Mouse (Mus musculus) midbrain, postnatal 0 days (tissue): ENCODE data around the gene Slc4a11. TPM values are rescaled to one million over a fixed set of nuclear protein-coding genes. Genes with fewer than 3 reads are reported as not detected.
A peak's percentile ranks its signal among the peaks of the same experiment; 100 is the strongest.

ENCODE experiments used
- ATAC-seq: fragments of 200-750 bp; cut with Nextera tagmentation; 2 replicates; pipeline ENCODE4 v1.8.0; 2017; ENCODE audit warnings: moderate number of reproducible peaks, mild to moderate bottlenecking, moderate TSS enrichment, moderate library complexity; ENCODE audit not compliant: low FRiP score
- DNase-seq: peaks from one replicate; pipeline ENCODE4 v3.0.0-alpha.2; 2015; ENCODE audit warnings: low spot score
- H3K27ac ChIP-seq: fragments of 300-500 bp; sonication (generic); 2 replicates; pipeline ENCODE4 v1.5.1; 2014; ENCODE audit warnings: low read depth, mild to moderate bottlenecking, low read length, mixed read lengths
- H3K27me3 ChIP-seq: fragments of 300-500 bp; sonication (generic); 2 replicates; pipeline ENCODE4 v1.6.1; 2014; ENCODE audit warnings: low read length, control low read depth, mixed read lengths; ENCODE audit not compliant: insufficient read depth
- H3K36me3 ChIP-seq: fragments of 300-500 bp; sonication (generic); 2 replicates; pipeline ENCODE4 v1.6.1; 2014; ENCODE audit warnings: low read length, control low read depth, mixed read lengths; ENCODE audit not compliant: insufficient read depth
- H3K4me1 ChIP-seq: fragments of 300-500 bp; sonication (generic); 2 replicates; pipeline ENCODE4 v1.6.1; 2014; ENCODE audit warnings: mild to moderate bottlenecking, control low read depth, antibody characterized with exemption, low read length, mixed read lengths; ENCODE audit not compliant: insufficient read depth
- H3K4me2 ChIP-seq: fragments of 300-500 bp; sonication (generic); 2 replicates; pipeline ENCODE4 v1.6.1; 2014; ENCODE audit warnings: low read depth, mild to moderate bottlenecking, low read length, mixed read lengths; ENCODE audit not compliant: poor library complexity, severe bottlenecking
- H3K4me3 ChIP-seq: fragments of 300-500 bp; sonication (generic); 2 replicates; pipeline ENCODE4 v1.5.1; 2014; ENCODE audit warnings: low read depth, mild to moderate bottlenecking, low read length, moderate library complexity
- H3K9ac ChIP-seq: fragments of 300-500 bp; sonication (generic); replicated peaks from 2 replicates; pipeline ENCODE4 v1.6.1; 2014; ENCODE audit warnings: mild to moderate bottlenecking, low read length, moderate library complexity, mixed read lengths; ENCODE audit not compliant: poor library complexity, severe bottlenecking
- H3K9me3 ChIP-seq: fragments of 300-500 bp; sonication (generic); 2 replicates; pipeline ENCODE4 v1.6.1; 2016; ENCODE audit warnings: low read length, control low read depth
- CTCF ChIP-seq: IDR thresholded peaks from 2 replicates; pipeline ENCODE4 v1.5.1; 2016; ENCODE audit warnings: antibody characterized with exemption, mild to moderate bottlenecking
- WGBS: fragments of 180-500 bp; shearing (Covaris S2); extraction: QIAGEN DNeasy Blood & Tissue Kit; methylation state at CpG from one replicate; pipeline ENCODE4 v1.1.7; 2014; 5-methylcytosine and 5-hydroxymethylcytosine counted together
- polyA plus RNA-seq: library from polyadenylated mRNA; unstranded; fragments of >200 nt; fragmentation: Nextera tagmentation; extraction: Ambion mirVana; gene quantifications from 2 replicates; pipeline ENCODE4 v1.2.1, GENCODE M21; 2015
- total RNA-seq: library from RNA; depleted of rRNA; stranded (reverse); fragments of >200 nt; gene quantifications from 2 replicates; pipeline ENCODE4 v1.2.3, GENCODE M21; 2014

Slc4a11 gene
- total and polyA plus RNA-seq, 2 experiments from 2014 or later = 0.16 to 0.42 TPM

DNA sequence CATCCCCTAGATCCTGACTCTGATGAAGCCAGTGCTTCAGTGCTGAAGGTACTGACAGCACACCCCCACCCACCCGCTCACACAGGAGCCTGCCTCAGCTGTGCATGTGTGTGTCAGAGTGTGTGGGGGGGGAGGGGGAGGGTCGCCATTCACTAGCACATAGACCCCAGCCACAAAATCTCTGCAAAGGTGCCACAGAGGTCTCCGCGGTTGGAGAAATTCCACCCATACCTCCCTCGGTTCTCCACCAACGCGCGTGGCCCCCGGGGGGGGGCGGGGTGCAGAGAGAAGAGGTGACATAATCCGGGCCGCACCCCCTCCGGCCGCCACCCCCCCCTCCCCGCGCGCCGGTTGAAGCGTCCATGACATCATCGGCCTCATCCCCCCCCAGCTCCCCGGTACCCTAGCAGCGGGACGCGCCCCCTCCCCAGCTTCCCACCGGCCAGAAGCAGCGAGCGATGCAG lies 55.1 kb downstream of the Slc4a11 start:
- H3K9ac ChIP-seq = peak overlapping the region; percentile 96
- H3K4me2 ChIP-seq = peak overlapping the region; percentile 74
- ATAC-seq (peak; percentile 82), DNase-seq (peak; percentile 48)
- no peak for TF ChIP-seq CTCF
- peak overlapping the region; percentile 81 for H3K27ac ChIP-seq
- no peaks in the 10 kb centered on the region for H3K9me3 ChIP-seq
- H3K4me3 ChIP-seq = peak overlapping the region; percentile 65
- no peaks in the 10 kb centered on the region; the same call in 1 of the 2 replicates for H3K27me3 ChIP-seq
- 3% methylated on average over 17 of the region's 27 CpGs for WGBS
- peaks cover 11% of the 10 kb centered on the region; the same call in 1 of the 2 replicates for H3K36me3 ChIP-seq
- H3K4me1 ChIP-seq = peaks cover 10% of the 10 kb centered on the region; the same call in 1 of the 2 replicates

- DNase-seq = no peak
- H3K4me2 ChIP-seq = peak overlapping the region; percentile 74
- peak; percentile 5; the same call in 1 of the 2 replicates for ATAC-seq
- H3K36me3 ChIP-seq = peaks cover 10% of the 10 kb centered on the region; the same call in 1 of the 2 replicates
- H3K9me3 ChIP-seq = no peaks in the 10 kb centered on the region
- peak overlapping the region; percentile 96 for H3K9ac ChIP-seq
- TF ChIP-seq CTCF = no peak
- H3K4me1 ChIP-seq = peaks cover 10% of the 10 kb centered on the region; the same call in 1 of the 2 replicates
- H3K4me3 ChIP-seq = peak overlapping the region; percentile 65
- 73% methylated on average over 6 of the region's 6 CpGs for WGBS
- peak overlapping the region; percentile 81; the same call in 1 of the 2 replicates for H3K27ac ChIP-seq
- H3K27me3 ChIP-seq = peaks cover 7% of the 10 kb centered on the region
Observed at GRCm38 (mm10) chr2:130641351-130642025, 55.8 kb downstream of the Slc4a11 start.

DNA sequence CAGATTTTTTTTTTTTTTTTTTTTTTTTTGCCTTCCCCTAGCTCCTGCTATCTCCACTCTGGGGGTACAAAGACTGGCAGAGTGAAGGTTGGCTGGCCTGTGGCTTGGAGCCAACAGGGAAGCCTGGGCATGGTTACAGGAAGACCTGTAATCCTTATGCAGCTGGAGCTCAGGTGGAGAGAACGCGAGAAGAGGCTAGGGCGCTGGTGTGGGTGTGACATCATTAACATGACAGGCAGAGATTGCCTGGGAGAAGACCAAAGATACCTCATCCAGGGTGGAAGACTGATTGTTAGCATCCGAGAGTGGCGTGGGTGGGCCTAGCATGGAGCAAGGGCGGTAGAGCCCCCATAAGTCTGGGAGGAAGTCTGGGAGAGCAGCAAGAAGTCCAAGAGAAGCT lies 58.0 kb downstream of the Slc4a11 start:
- no peak for TF ChIP-seq CTCF
- Histone ChIP-seq H3K27ac (no peak overlapping the region), H3K4me1 (peaks cover 12% of the 10 kb centered on the region), H3K27me3 (peaks cover 22% of the 10 kb centered on the region), H3K4me3 (no peak overlapping the region), H3K9me3 (no peaks in the 10 kb centered on the region), H3K36me3 (peaks cover 28% of the 10 kb centered on the region), H3K4me2 (no peak overlapping the region), H3K9ac (no peak overlapping the region)
- DNase-seq (no peak), ATAC-seq (no peak)
- WGBS = 83% methylated on average over 6 of the region's 6 CpGs

DNA sequence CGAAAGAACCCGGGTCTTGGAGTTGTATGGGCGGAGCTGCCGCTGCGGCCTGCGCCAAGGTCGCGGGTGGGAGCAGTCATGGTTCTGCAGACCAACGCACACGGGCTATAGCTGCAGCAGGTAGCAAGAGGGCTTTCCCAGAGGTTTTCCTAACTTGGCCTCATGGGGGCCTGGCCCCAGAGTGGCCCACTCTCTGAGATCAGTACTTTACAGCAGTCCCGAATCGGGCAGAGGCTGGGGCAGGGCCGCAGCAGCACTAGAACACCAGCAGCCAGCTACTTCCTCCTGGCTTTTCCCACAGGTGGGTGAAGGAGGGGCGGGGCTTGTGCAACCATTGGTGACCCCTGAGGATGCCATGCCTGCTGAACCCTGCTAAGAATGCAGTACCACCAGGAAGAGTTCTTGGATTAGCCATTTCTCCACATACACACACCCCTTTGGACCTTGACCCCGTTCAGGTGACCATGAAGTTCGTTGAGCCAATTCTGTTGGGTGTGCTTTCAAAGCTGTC lies 59.2 kb downstream of the Slc4a11 start:
- H3K27me3 ChIP-seq = peaks cover 26% of the 10 kb centered on the region

DNA sequence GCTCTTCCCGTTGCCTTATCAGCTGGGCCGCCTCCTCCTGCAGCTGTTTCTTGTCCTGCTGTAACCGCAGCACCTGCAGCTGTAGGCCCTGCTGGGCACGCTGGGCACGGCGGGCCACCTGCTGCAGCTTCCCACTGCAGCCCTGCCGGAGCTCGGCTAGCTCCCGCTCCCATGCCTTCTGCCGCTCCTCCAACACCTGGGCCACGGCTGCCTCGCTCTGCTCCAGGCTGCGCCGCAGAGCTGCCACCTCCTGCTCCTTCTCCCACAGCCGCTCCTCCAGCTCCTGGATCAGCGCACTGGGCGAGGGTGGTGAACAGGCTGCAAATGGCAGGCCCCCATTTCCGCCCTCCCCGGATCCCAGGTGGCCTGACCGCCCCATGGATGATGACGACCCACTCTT lies 61.5 kb downstream of the Slc4a11 start:
- no peak for TF ChIP-seq CTCF
- H3K4me2 ChIP-seq = no peak overlapping the region
- ATAC-seq (no peak), DNase-seq (no peak)
- peaks cover 6% of the 10 kb centered on the region for H3K4me1 ChIP-seq
- H3K27me3 ChIP-seq = peaks cover 26% of the 10 kb centered on the region
- H3K9me3 ChIP-seq = no peaks in the 10 kb centered on the region
- no peak overlapping the region for H3K9ac ChIP-seq
- WGBS = 35% methylated on average over 21 of the region's 21 CpGs
- H3K27ac ChIP-seq = no peak overlapping the region
- peaks cover 28% of the 10 kb centered on the region for H3K36me3 ChIP-seq
- H3K4me3 ChIP-seq = no peak overlapping the region

More for the DNA sequence above, 59.2 kb downstream of the Slc4a11 start:
- H3K9ac ChIP-seq = no peak overlapping the region
- H3K36me3 ChIP-seq = peaks cover 28% of the 10 kb centered on the region
- H3K4me3 ChIP-seq = no peak overlapping the region
- 35% methylated on average over 16 of the region's 16 CpGs for WGBS
- no peak for TF ChIP-seq CTCF
- ATAC-seq (no peak), DNase-seq (no peak)
- peaks cover 12% of the 10 kb centered on the region for H3K4me1 ChIP-seq
- H3K4me2 ChIP-seq = no peak overlapping the region
- H3K9me3 ChIP-seq = no peaks in the 10 kb centered on the region
- no peak overlapping the region for H3K27ac ChIP-seq
